Mouse (Mus musculus) ZHBTc4 (cell line): ENCODE measurements around the gene Anks3.

Experiments
- DNase-seq: peaks from one replicate; pipeline ENCODE4 v3.0.0-alpha.2; 2011; ENCODE audit warnings: low read depth, low spot score

Gene Anks3

DNA sequence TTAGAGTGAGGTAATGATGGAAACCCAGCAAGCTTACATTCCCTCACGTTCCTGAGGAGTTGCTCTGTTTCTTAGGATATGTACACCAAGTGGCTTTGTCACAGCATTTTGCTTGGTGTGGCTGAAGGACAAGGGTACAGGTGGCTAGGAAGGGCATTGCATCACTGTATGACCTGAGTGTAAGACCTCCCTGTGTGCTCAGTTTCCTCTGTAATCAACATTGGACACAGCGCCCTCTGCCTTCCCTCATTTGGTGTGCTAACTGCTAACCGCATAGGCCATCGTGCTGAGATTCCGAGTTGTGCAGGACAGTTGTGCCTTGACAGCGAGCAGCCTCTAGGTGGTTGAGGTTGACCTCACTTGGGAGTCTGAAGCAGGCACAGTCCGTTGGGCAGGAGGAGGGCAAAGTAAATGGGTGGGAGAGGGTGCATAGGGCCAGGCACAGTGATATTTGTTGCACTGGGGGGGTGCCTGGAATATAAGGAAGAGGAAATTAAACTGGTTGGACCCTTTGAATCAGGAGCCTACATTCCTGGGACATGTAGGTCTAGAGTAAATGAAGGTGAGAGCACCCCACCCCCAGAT, 66.8 kb downstream of the Anks3 start:
- peak; percentile 76 for DNase-seq

DNA sequence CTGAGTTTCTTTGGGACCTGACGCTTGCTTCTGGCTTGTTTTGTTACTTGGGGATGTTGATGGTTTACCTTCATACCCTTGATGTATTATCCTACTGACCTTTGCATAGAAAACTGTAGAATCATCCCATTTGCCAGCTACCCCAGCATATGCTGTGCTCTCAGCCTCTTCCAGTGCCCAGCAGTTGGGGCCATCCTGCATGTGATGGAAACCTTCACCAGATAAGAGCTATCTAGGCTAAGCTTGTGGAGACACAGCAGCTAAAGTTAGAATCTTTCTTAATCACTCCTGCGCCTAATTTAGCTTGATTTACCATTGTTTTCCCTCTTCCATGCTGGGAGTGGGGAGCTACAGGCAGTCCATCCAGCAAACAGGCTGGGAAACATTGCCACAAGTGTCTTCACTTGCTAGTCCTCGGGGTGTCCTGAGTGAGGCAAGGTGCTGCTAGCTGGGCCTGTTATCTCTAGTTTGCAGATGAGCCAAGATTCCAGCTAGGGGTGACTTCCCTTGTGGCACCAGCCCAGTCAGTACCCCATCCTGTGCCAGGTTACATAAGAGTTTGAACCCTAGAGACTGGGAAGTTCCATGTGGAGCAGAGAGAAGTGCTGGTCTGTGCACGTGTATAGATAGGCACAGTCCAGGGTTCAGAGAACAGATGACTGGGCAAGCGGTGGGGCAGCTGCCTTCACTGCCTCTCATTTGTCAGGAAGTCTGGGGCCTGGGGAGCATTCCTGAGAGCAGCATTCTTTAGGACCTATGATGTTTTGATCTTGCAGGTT, 67.6 kb downstream of the Anks3 start:
- DNase-seq, result no peak

DNA sequence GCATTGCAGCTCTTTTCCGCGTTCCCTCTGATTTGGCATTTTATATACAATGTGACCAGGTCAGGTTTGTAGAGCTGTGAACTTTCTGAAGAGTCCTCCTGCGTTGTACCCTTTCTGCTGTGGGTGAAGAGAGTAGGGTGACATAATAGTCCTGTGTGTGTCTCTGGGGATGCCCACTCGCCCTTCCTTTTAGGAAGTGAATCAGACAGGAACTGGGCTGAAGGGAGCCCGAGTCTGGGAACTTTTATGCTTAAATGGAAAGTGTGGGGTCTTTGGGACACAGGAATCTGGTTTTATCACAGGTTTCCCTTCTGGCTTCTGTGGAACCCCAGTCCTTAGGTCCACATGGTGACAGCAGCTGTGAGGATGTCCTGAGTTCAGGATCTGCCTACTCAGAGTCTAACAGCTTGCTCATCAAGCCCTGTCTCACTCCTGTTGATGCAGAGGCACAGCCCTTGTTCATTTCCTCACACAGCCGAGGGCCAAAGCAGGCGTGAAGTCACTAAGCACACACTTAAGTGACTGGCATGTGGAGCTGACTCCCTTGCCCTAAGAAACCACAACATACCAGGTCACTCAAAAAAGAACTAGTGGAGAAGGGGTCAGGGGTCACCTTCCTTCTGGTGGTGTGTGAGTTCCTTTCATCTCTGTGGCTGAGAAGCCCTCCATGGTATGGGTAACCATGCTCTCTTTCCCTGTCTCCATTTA, 69.7 kb downstream of the Anks3 start:
- DNase-seq, result no peak

DNA sequence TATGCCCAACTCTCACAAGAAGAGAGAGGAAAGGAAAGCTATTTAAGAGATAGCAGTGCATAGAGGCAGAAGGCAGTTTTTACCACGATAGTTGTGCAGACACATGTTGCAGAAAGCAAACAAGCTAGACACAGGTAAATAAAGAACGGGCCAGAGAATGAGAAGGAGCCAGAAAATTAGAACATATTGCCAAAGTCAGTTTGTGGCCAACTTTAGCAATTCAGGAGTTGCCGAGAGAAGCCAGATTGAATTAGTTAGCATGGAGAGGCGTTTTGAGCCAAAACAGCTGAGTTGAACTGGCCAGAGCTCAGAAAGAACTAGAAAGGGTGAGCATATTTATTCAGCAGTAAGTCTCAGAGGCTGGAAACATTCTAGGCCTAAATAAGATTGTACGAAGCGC, 71.8 kb downstream of the Anks3 start:
- no peak for DNase-seq
